ENCODE assay signal across 8 mouse cellular contexts in the genomic region with DNA sequence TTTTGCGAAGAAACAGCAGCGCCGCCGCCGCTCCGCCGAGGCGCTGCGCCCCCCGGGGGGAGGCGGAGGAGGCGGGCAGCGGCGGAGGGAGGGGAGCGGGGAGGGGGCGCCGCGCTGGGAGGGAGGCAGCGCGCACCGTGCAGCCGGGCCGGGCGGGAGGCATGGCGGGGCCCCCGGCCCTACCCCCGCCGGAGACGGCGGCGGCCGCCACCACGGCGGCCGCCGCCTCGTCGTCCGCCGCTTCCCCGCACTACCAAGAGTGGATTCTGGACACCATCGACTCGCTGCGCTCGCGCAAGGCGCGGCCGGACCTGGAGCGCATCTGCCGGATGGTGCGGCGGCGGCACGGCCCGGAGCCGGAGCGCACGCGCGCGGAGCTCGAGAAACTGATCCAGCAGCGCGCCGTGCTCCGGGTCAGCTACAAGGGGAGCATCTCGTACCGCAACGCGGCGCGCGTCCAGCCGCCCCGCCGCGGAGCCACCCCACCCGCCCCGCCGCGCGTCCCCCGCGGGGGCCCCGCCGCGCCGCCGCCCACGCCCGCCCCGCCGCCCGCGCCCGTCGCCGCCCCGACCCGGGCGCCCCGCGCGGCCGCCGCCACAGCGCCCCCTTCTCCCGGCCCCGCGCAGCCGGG. TPM values are rescaled to one million over a fixed set of nuclear protein-coding genes. Genes with fewer than 3 reads are reported as not detected.
DNase-seq lines count a peak whose midpoint lies in the region; ATAC-seq and TF ChIP-seq lines count a peak whose summit lies in the region.

Gene Samd1, plus strand, starts transcription at position 162 of the 631 bp plus-strand sequence.

- WGBS in intestine, postnatal 0 days: under 1% methylated on average over 44 of the region's 112 CpGs
- under 1% methylated on average over 44 of the region's 112 CpGs for WGBS in liver, embryonic 11.5 days

- peak within 1 kb of the TSS; percentile 93 for H3K4me2 ChIP-seq in intestine, postnatal 0 days (replicated peaks; ENCODE audit: low read depth)
- peak within 1 kb of the TSS; percentile 96 for H3K4me2 ChIP-seq in liver, embryonic 11.5 days

- peak within 1 kb of the TSS; percentile 57 for H3K4me3 ChIP-seq in cortical plate, adult 2 months (ENCODE audit: insufficient read depth, low read length)
- H3K4me3 ChIP-seq in intestine, postnatal 0 days (ENCODE audit: low read depth, low read length): peak within 1 kb of the TSS; percentile 67
- peak within 1 kb of the TSS; percentile 92 for H3K4me3 ChIP-seq in liver, embryonic 11.5 days (ENCODE audit: low read depth, low read length)

- peaks cover 6% of the 10 kb centered on the region; the same call in 1 of the 2 replicates for H3K36me3 ChIP-seq in intestine, postnatal 0 days (ENCODE audit: control insufficient read depth, insufficient read depth)
- H3K36me3 ChIP-seq in liver, embryonic 11.5 days (ENCODE audit: control insufficient read depth, insufficient read depth, low read length): peaks cover 18% of the 10 kb centered on the region

- peak; percentile 5; the same call in 1 of the 2 replicates for ATAC-seq in intestine, postnatal 0 days
- no peak for ATAC-seq in liver, embryonic 11.5 days (replicated peaks; ENCODE audit: low FRiP score)

- H3K27me3 ChIP-seq in intestine, postnatal 0 days (replicated peaks; ENCODE audit: control insufficient read depth, insufficient read depth, low read length): no peaks in the 10 kb centered on the region
- 0 out of 2 replicates have a peak, but pooled peaks cover 2% of the 10 kb centered on the region for H3K27me3 ChIP-seq in liver, embryonic 11.5 days (replicated peaks; ENCODE audit: control insufficient read depth, insufficient read depth, low read length)

- peak within 1 kb of the TSS; percentile 90 for H3K27ac ChIP-seq in cortical plate, adult 2 months (ENCODE audit: insufficient read depth, low read length)
- H3K27ac ChIP-seq in intestine, postnatal 0 days (ENCODE audit: low read depth, low read length): peak within 1 kb of the TSS; percentile 82
- peak within 1 kb of the TSS; percentile 96 for H3K27ac ChIP-seq in liver, embryonic 11.5 days (ENCODE audit: low read depth, low read length)

- H3K9ac ChIP-seq in intestine, postnatal 0 days (ENCODE audit: low read depth, low read length): peak within 1 kb of the TSS; percentile 53
- H3K9ac ChIP-seq in liver, embryonic 11.5 days (ENCODE audit: low read depth, low read length): peak within 1 kb of the TSS; percentile 96

- no peak for TF ChIP-seq CTCF in cortical plate, adult 2 months (IDR thresholded peaks at IDR 0.05; ENCODE audit: extremely low read depth, insufficient read depth, low read length)
- TF ChIP-seq CTCF in intestine, postnatal 0 days (IDR thresholded peaks at IDR 0.05; ENCODE audit: low read depth): no peak

- peak; percentile 53 for DNase-seq in urinary bladder, postnatal 25 days (ENCODE audit: low spot score)
- DNase-seq in urinary bladder, postnatal 10 days (ENCODE audit: low spot score): no peak
- no peak for DNase-seq in gonadal fat pad, adult 2 months (ENCODE audit: low read depth)
- DNase-seq in liver, embryonic 11.5 days (ENCODE audit: low spot score): no peak
- peak; percentile 68 for DNase-seq in naive thymus-derived CD4-positive, alpha-beta T cell, adult 2 months (ENCODE audit: low read depth)
- peak; percentile 49 for DNase-seq in thymus, postnatal 0 days (ENCODE audit: low spot score)

- no peak for TF ChIP-seq POLR2A in cortical plate, adult 2 months (IDR thresholded peaks at IDR 0.05; ENCODE audit: extremely low read depth, insufficient read depth, low read length)

- H3K4me1 ChIP-seq in cortical plate, adult 2 months (ENCODE audit: control insufficient read depth, insufficient read depth, low read length): no peaks in the 10 kb centered on the region
- no peaks in the 10 kb centered on the region; the same call in 1 of the 2 replicates for H3K4me1 ChIP-seq in intestine, postnatal 0 days (replicated peaks; ENCODE audit: control insufficient read depth, insufficient read depth, low read length)
- H3K4me1 ChIP-seq in liver, embryonic 11.5 days (replicated peaks; ENCODE audit: control insufficient read depth, insufficient read depth, low read length): peaks cover 20% of the 10 kb centered on the region

- H3K9me3 ChIP-seq in intestine, postnatal 0 days (ENCODE audit: control insufficient read depth): no peaks in the 10 kb centered on the region
- no peaks in the 10 kb centered on the region for H3K9me3 ChIP-seq in liver, embryonic 11.5 days (ENCODE audit: control insufficient read depth, low read length)

RNA-seq across cellular contexts. Expression of gene Samd1, which starts in this region (rescaled TPM):
- polyA plus RNA-seq in cortical plate, adult 2 months (2012; rRNA removed): 42.4 and 48.4 TPM in 2 replicates
- 32.3 and 36.3 TPM in 2 replicates for polyA plus RNA-seq in gonadal fat pad, adult 2 months (2012; rRNA removed)
- polyA plus RNA-seq in intestine, postnatal 0 days (2015; fragmentation: Nextera tagmentation; extraction: Ambion mirVana): 3.5 and 4.5 TPM in 2 replicates
- 13.4 and 17.6 TPM in 2 replicates for polyA plus RNA-seq in liver, embryonic 11.5 days (2014; fragmentation: Nextera tagmentation; extraction: Ambion mirVana)
- 10.7 and 11.5 TPM in 2 replicates for polyA plus RNA-seq in thymus, postnatal 0 days (2015; fragmentation: Nextera tagmentation; extraction: Ambion mirVana)

Comparison
In these comparisons a context has a peak if more than half of its experiments do, and no peak if none do; other contexts are left out.
1. DNase-seq: peak in urinary bladder, postnatal 25 days (single experiment), naive thymus-derived CD4-positive, alpha-beta T cell, adult 2 months (single experiment) and thymus, postnatal 0 days (single experiment); none in urinary bladder, postnatal 10 days (single experiment), gonadal fat pad, adult 2 months (single experiment) and liver, embryonic 11.5 days (single experiment).
2. Peak in every context shown above with its lines, with median percentiles within 50 percentile points of each other: H3K27ac ChIP-seq and H3K4me3 ChIP-seq.